Mouse (Mus musculus) CH12.LX (cell line): Measurements from ENCODE around the gene Tas2r143. TPM values are rescaled to one million over a fixed set of nuclear protein-coding genes. Genes with fewer than 3 reads are reported as not detected.

ENCODE experiments used
- DNase-seq: peaks from one replicate; pipeline ENCODE4 v3.0.0-alpha.2; 2013; ENCODE audit errors: extremely low read depth
- H3K27ac ChIP-seq: 2 replicates; pipeline ENCODE4 v1.5.1; 2012; ENCODE audit warnings: low read depth, mild to moderate bottlenecking, control low read depth, moderate library complexity; ENCODE audit not compliant: insufficient read depth
- H3K27me3 ChIP-seq: replicated peaks from 2 replicates; pipeline ENCODE3; 2012; ENCODE audit warnings: inconsistent platforms
- H3K36me3 ChIP-seq, 2 experiments: replicated peaks in 1 of 2; 2 replicates each; pipeline versions ENCODE3 to v1.6.1; 2012; ENCODE audit warnings: inconsistent platforms in 1 of 2, low read length in 1 of 2, mild to moderate bottlenecking in 1 of 2, mixed read lengths in 1 of 2, moderate library complexity in 1 of 2; ENCODE audit not compliant: control insufficient read depth in 1 of 2, insufficient read depth in 1 of 2
- H3K4me1 ChIP-seq, 2 experiments: 2 replicates each; pipeline ENCODE4 v1.6.1; 2012; ENCODE audit warnings: inconsistent platforms in 1 of 2, moderate library complexity in 1 of 2; ENCODE audit not compliant: insufficient read depth in 2 of 2, control insufficient read depth in 1 of 2
- H3K4me2 ChIP-seq: 2 replicates; pipeline ENCODE4 v1.6.1; 2012; ENCODE audit warnings: low read depth, mild to moderate bottlenecking, control low read depth; ENCODE audit not compliant: poor library complexity, insufficient read depth, severe bottlenecking
- H3K4me3 ChIP-seq, 3 experiments: fragments of 150-350 bp in 1 of 3; sonication (generic) in 1 of 3; replicated peaks in 1 of 3; 2 replicates each; pipeline versions ENCODE3 to v1.5.1; 2011 to 2012; ENCODE audit warnings: low read depth in 2 of 3, low read length in 2 of 3, mild to moderate bottlenecking in 2 of 3, moderate library complexity in 2 of 3, control low read depth in 1 of 3, improper control_type of control experiment in 1 of 3, inconsistent platforms in 1 of 3, mixed read lengths in 1 of 3; ENCODE audit not compliant: poor library complexity in 1 of 3
- H3K79me2 ChIP-seq: replicated peaks from 2 replicates; pipeline ENCODE4 v1.6.1; 2012; ENCODE audit warnings: mild to moderate bottlenecking, moderate library complexity; ENCODE audit not compliant: control insufficient read depth, poor library complexity, insufficient read depth, severe bottlenecking; ENCODE audit errors: extremely low read depth
- H3K9ac ChIP-seq: 2 replicates; pipeline ENCODE4 v1.6.1; 2012; ENCODE audit warnings: low read depth, mild to moderate bottlenecking, control low read depth, moderate library complexity; ENCODE audit not compliant: insufficient read depth
- H3K9me3 ChIP-seq: replicated peaks from 2 replicates; pipeline ENCODE3; 2012; ENCODE audit warnings: low read length, inconsistent platforms, mixed read lengths
- BHLHE40 ChIP-seq: IDR thresholded peaks from 2 replicates; pipeline ENCODE4 v1.6.1; 2011; ENCODE audit warnings: mild to moderate bottlenecking, low read depth, low read length, improper control_type of control experiment
- CHD2 ChIP-seq: IDR thresholded peaks from 2 replicates; pipeline ENCODE4 v1.6.1; 2011; ENCODE audit warnings: low read length, improper control_type of control experiment
- CTCF ChIP-seq, 2 experiments: IDR thresholded peaks in 1 of 2; conservative IDR thresholded peaks in 1 of 2; 2 replicates each; pipeline ENCODE4 v1.5.1; 2011 to 2012; ENCODE audit warnings: low read depth in 2 of 2, low read length in 2 of 2, improper control_type of control experiment in 1 of 2, inconsistent platforms in 1 of 2, mild to moderate bottlenecking in 1 of 2, moderate library complexity in 1 of 2
- E2F4 ChIP-seq: IDR thresholded peaks from 2 replicates; pipeline ENCODE4 v1.6.1; 2011; ENCODE audit warnings: low read depth, low read length, improper control_type of control experiment; ENCODE audit not compliant: insufficient replicate concordance
- ELF1 ChIP-seq: IDR thresholded peaks from 2 replicates; pipeline ENCODE4 v1.6.1; 2014; ENCODE audit warnings: low read depth, mild to moderate bottlenecking, inconsistent platforms, low read length, improper control_type of control experiment
- EP300 ChIP-seq: IDR thresholded peaks from 2 replicates; pipeline ENCODE4 v1.6.1; 2011; ENCODE audit warnings: low read length, improper control_type of control experiment
- JUN ChIP-seq: IDR thresholded peaks from 2 replicates; pipeline ENCODE4 v1.6.1; 2011; ENCODE audit warnings: low read depth, mild to moderate bottlenecking, low read length, improper control_type of control experiment, moderate library complexity; ENCODE audit not compliant: insufficient read depth
- KAT2A ChIP-seq: IDR thresholded peaks from 2 replicates; pipeline ENCODE4 v1.6.1; 2012; ENCODE audit warnings: low read length, improper control_type of control experiment, inconsistent platforms; ENCODE audit not compliant: insufficient replicate concordance
- MAFK ChIP-seq: IDR thresholded peaks from 2 replicates; pipeline ENCODE4 v1.6.1; 2011; ENCODE audit warnings: low read length, improper control_type of control experiment; ENCODE audit not compliant: insufficient replicate concordance
- MEF2A ChIP-seq: IDR thresholded peaks from 2 replicates; pipeline ENCODE4 v1.6.1; 2014; ENCODE audit warnings: low read depth, mild to moderate bottlenecking, inconsistent platforms, low read length, improper control_type of control experiment, borderline replicate concordance
- MYC ChIP-seq: IDR thresholded peaks from 2 replicates; pipeline ENCODE4 v1.6.1; 2011; ENCODE audit warnings: low read depth, mild to moderate bottlenecking, improper control_type of control experiment, low read length
- NRF1 ChIP-seq: IDR thresholded peaks from 2 replicates; pipeline ENCODE4 v1.6.1; 2014; ENCODE audit warnings: low read depth, mild to moderate bottlenecking, inconsistent platforms, low read length, improper control_type of control experiment, moderate library complexity
- PAX5 ChIP-seq: IDR thresholded peaks from 2 replicates; pipeline ENCODE4 v1.6.1; 2012; ENCODE audit warnings: low read length, inconsistent platforms, mixed read lengths
- POLR2A ChIP-seq: IDR thresholded peaks from 2 replicates; pipeline ENCODE4 v1.6.1; 2011; ENCODE audit warnings: low read depth, mild to moderate bottlenecking, improper control_type of control experiment, low read length
- POLR2AphosphoS2 ChIP-seq: IDR thresholded peaks from 2 replicates; pipeline ENCODE4 v1.6.1; 2011; ENCODE audit warnings: low read depth, low read length, improper control_type of control experiment
- RAD21 ChIP-seq: IDR thresholded peaks from 2 replicates; pipeline ENCODE4 v1.6.1; 2011; ENCODE audit warnings: low read depth, mild to moderate bottlenecking, low read length, improper control_type of control experiment, moderate library complexity
- RCOR1 ChIP-seq: conservative IDR thresholded peaks from 2 replicates; pipeline ENCODE4 v1.6.1; 2012; ENCODE audit warnings: low read depth, mild to moderate bottlenecking, inconsistent platforms, low read length, improper control_type of control experiment
- SMC3 ChIP-seq: IDR thresholded peaks from 2 replicates; pipeline ENCODE4 v1.6.1; 2011; ENCODE audit warnings: low read depth, low read length, improper control_type of control experiment
- UBTF ChIP-seq: IDR thresholded peaks from 2 replicates; pipeline ENCODE4 v1.6.1; 2012; ENCODE audit warnings: low read depth, mild to moderate bottlenecking, inconsistent platforms, low read length, improper control_type of control experiment, moderate library complexity
- USF2 ChIP-seq: conservative IDR thresholded peaks from 2 replicates; pipeline ENCODE4 v1.6.1; 2011; ENCODE audit warnings: low read depth, low read length, improper control_type of control experiment
- ZNF384 ChIP-seq: IDR thresholded peaks from 2 replicates; pipeline ENCODE4 v1.6.1; 2012; ENCODE audit warnings: low read depth, low read length, improper control_type of control experiment, inconsistent platforms
- dilution Hi-C: fragments of 300-500 bp; cut with MboI; formaldehyde crosslinking; loops from 2 replicates; pipeline ENCODE4 v1.14.3; 2020; ENCODE audit warnings: low sequenced_read_pairs; ENCODE audit not compliant: extremely low pct_unique_long_range_greater_than_20kb, extremely low pct_ligation_motif_present
- in situ Hi-C: fragments of 300-500 bp; cut with MboI; formaldehyde crosslinking; loops from 3 replicates; pipeline ENCODE4 v1.14.3; 2019; ENCODE audit warnings: low sequenced_read_pairs, low pct_ligation_motif_present, low pct_unique_long_range_greater_than_20kb, mixed read lengths
- polyA plus RNA-seq: library from polyadenylated mRNA; unstranded; fragments of >175 nt; gene quantifications from 2 replicates; pipeline ENCODE4 v1.2.1, GENCODE M21; 2012; ENCODE audit warnings: low read depth; ENCODE audit not compliant: insufficient read length
- total RNA-seq, 2 experiments: library from RNA; depleted of rRNA; stranded (reverse); fragments of 300-350 nt in 1 of 2; fragments of >200 nt in 1 of 2; gene quantifications; 2 replicates each; pipeline ENCODE4 v1.2.3; 2012 to 2014

Tas2r143 gene
- total and polyA plus RNA-seq, 3 experiments = not detected

GRCm38 (mm10) chr6:42372421-42372815 is 27.6 kb upstream of the Tas2r143 start:
- in situ Hi-C loops = no loop called here

GRCm38 (mm10) chr6:42372816-42373547 is 27.1 kb upstream of the Tas2r143 start, which contains the start of gene Epha1:
Gene Epha1 (minus strand): TSS chr6:42373268.
- no peaks in the 10 kb centered on the region for H3K79me2 ChIP-seq
- no peak within 1 kb of the TSS for H3K9ac ChIP-seq
- peaks cover 0 to 17% of the 10 kb centered on the region in 2 experiments; a peak in 2 of 4 replicates for H3K4me1 ChIP-seq
- H3K27me3 ChIP-seq = no peaks in the 10 kb centered on the region
- H3K27ac ChIP-seq = no peak within 1 kb of the TSS
- in situ Hi-C loops (no loop called here), dilution Hi-C loops (no loop called here)
- H3K9me3 ChIP-seq = no peaks in the 10 kb centered on the region
- H3K4me2 ChIP-seq = peak within 1 kb of the TSS; percentile 85
- peak; percentile 31 for DNase-seq
- no peak within 1 kb of the TSS for H3K4me3 ChIP-seq
- TF ChIP-seq SMC3 (peak; percentile 46), RAD21 (peak; percentile 18), CTCF (conservative IDR thresholded peaks at IDR 0.05 in 1 of 2, IDR thresholded peaks at IDR 0.05 in 1 of 2; ENCODE audit: low read depth in 2 of 2, low read length in 2 of 2) (peak; percentile 57 to 63), KAT2A (no peak), JUN (no peak), MYC (no peak)
- no peaks in the 10 kb centered on the region for H3K36me3 ChIP-seq

More at GRCm38 (mm10) chr6:42372421-42372815, 27.6 kb upstream of the Tas2r143 start:
- no peak overlapping the region for H3K4me2 ChIP-seq
- TF ChIP-seq ELF1 (no peak), MAFK (no peak), CTCF (conservative IDR thresholded peaks at IDR 0.05 in 1 of 2, IDR thresholded peaks at IDR 0.05 in 1 of 2; ENCODE audit: low read depth in 2 of 2, low read length in 2 of 2) (no peak)
- TF ChIP-seq, all 38 proteins: peak for 0
- no peak overlapping the region for H3K9ac ChIP-seq
- H3K4me3 ChIP-seq = no peak overlapping the region
- H3K4me1 ChIP-seq = peaks cover 0 to 17% of the 10 kb centered on the region in 2 experiments; a peak in 2 of 4 replicates
- no peaks in the 10 kb centered on the region for H3K27me3 ChIP-seq
- H3K36me3 ChIP-seq = no peaks in the 10 kb centered on the region
- no peak for DNase-seq
- no peak overlapping the region for H3K27ac ChIP-seq
- H3K79me2 ChIP-seq = no peaks in the 10 kb centered on the region
- dilution Hi-C loops = no loop called here
- H3K9me3 ChIP-seq = no peaks in the 10 kb centered on the region

- in situ Hi-C loops = no loop called here
- Histone ChIP-seq H3K36me3 (no peaks in the 10 kb centered on the region), H3K9me3 (no peaks in the 10 kb centered on the region), H3K79me2 (no peaks in the 10 kb centered on the region), H3K27ac (no peak overlapping the region), H3K9ac (no peak overlapping the region), H3K4me2 (peak overlapping the region; percentile 85), H3K4me3 (no peak overlapping the region), H3K4me1 (peaks cover 0 to 17% of the 10 kb centered on the region in 2 experiments; a peak in 2 of 4 replicates), H3K27me3 (no peaks in the 10 kb centered on the region)
- TF ChIP-seq POLR2AphosphoS2 (no peak), NRF1 (no peak), USF2 (no peak), E2F4 (no peak), EP300 (no peak), PAX5 (no peak), MEF2A (no peak), SMC3 (no peak), POLR2A (no peak), RCOR1 (no peak), ZNF384 (no peak), JUN (no peak), BHLHE40 (no peak), ELF1 (no peak), UBTF (no peak), RAD21 (no peak), MAFK (no peak), CHD2 (no peak)
- dilution Hi-C loops = no loop called here
- DNase-seq = no peak
These were observed 26.2 kb upstream of the Tas2r143 start for GRCm38 (mm10) chr6:42373669-42374430.
